Mouse (Mus musculus) ZHBTc4 (cell line): ENCODE measurements around the gene Zfp451.

ENCODE experiments used
- DNase-seq: peaks from one replicate; pipeline ENCODE4 v3.0.0-alpha.2; 2011; ENCODE audit warnings: low read depth, low spot score

Zfp451 gene

DNA sequence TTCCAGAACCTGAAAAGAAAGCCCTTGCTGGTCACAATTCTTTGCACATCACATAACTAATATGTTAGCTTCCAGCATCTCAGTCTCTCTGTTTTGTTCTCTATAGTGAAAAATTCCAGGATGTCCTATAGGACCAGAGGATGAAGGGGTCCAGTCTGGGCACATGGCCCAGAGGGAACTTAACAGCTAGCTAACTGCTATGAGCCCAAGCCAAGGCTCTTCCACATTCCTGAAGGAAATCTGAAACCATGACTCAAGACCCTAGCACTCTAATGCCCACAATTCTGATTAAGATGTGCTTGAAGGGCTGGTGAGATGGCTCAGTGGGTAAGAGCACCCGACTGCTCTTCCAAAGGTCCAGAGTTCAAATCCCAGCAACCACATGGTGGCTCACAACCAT is 96.8 kb downstream of the Zfp451 start:
- DNase-seq: no peak

DNA sequence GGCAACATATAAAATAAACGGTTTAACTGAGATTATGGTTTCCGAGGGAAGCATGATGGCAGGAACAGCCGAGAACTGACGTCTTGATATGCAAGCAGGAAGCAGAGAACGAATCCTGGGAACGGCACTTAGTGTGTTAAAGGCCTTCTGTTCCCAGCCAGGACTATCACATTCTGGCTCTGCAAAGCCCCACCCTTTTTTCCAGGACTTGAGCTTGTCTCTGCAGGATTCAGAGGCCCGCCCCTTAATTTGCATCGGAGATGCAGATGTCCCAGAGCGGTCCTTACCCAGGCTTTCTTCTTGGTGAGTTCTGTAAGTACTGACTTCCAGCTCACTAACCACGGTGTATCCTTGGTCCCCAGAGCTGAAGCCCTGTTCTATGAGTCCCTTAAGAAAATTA is 99.6 kb downstream of the Zfp451 start:
- DNase-seq: peak; percentile 92

DNA sequence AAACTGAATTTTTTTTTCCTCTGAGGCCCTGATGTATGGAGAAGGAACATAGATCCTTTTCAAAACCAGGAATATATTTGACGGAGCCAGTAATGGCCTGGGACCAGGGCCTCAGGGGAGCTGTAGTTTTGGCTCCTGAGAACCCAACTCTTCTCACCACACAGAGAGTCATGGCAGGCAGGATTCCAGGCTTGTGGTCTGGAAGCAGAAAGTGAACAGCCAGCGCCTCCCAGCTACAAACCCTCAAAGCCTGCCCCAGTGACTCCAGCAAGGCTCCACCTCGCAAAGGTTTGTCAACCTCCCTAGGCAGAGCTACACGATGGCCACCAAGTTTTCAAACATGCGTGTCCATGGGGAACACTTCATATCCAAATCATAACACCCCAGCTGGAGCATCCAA is 102.4 kb downstream of the Zfp451 start:
- no peak for DNase-seq
